Mouse (Mus musculus) embryo, embryonic 10.5 days (tissue): ENCODE data around the gene Gm20388.

Experiments used
- DNase-seq: peaks from one replicate; pipeline ENCODE4 v3.0.0-alpha.2; 2015; ENCODE audit warnings: low spot score

Gm20388 gene

DNA sequence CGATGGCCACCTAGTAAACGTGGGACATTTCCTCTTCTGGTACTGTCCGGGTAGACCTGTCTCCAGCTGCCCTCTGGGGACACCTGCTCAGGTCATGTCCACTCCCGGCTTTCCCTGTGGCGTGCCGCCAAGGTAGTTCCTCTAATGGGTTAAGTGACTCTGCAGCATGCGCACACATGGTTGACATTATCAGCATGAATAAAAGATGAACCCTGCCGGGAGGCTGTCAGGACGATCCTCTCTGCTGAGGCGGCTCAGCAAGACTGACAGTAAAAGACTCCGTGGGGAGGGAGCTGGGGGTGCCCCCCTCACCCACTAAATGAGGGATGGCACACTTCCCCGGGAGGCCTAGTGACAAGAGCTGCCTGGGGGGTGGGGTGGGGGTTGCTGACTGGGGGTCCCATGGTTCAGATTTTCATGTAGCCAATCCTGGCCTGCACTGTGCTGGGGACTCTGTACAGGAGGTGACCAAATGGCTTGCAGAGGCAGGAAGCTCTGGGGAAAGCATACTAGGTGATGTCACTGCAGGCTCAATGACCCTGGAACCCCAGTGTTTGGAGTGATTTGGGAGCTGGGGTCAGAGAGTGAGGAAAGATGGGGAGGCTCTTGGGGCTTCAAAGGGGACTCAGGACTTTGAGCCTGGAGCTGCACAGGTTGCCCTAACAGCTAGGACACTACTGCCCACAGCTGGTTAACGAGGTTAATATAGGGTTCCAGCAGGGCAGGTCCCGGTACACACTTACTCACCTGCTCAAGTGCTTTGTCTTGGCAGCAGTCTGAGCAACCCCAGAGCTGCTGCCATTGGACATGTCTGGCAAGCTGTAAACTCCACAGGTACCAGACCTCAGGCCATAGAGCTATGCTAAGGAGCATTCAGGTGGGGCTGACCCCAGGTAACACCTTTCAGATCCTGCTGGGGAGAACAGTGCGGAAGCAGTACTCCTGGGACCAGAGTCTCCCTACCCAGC, 487.1 kb downstream of the Gm20388 start:
- DNase-seq: no peak

- no peak for DNase-seq
Measured at GRCm38 (mm10) chr8:120399212-120399934, 488.7 kb downstream of the Gm20388 start.

- no peak for DNase-seq
Measured at GRCm38 (mm10) chr8:120401216-120401615, 490.6 kb downstream of the Gm20388 start.

GRCm38 (mm10) chr8:120401712-120402111, 491.1 kb downstream of the Gm20388 start:
- DNase-seq: no peak

DNA sequence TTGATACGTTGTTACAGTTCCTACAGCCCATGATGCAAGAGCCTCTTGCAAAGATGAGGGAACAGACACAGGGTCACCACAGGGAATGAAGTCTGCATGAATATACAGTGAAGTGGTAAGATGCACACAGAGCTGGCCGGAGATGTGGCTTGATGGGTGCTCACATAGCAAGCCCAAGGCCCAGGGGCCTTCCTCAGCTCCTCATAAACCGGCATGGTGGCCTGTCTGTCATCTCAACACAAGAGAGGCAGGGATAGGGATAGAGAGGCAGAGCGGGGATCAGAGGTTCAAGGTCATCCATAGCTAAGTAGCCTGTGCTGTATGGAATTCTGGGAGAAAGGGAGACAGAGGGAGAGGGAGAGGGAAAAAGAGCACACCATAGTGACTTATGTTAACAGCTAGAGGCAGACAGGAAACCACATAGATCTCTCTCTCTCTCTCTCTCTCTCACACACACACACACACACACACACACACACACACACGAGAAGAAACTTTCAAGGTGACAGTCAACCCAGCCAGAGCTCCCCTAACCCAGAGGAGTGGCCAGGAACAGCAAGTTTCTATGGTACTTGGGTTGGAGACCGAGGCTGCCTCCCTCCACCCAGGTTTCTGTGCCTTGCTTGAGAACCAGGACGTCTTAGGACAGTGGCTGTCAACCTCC, 493.1 kb downstream of the Gm20388 start:
- no peak for DNase-seq

DNA sequence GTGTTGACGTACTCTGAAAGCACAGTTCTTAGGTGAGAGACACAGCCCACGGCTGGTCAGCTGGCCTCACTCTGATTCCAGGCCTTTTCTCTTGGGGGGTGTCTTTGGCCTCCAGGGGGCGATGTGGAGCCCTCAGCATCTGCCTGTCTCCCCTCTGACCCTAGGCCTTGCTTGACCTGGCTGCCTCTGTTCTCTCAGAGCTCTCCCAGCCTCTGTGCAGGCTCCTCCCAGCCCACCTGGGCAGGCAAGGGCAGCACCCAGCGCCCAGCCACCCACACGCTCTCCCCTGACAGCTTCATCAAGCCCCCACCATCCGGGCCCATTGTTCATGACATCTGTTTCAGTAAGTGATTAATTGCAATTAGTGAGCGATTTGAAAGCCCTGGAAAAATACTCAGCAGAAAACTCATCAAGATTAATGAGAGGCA, 494.0 kb downstream of the Gm20388 start:
- DNase-seq: peak; percentile 82

- DNase-seq: no peak
Measured at GRCm38 (mm10) chr8:120406008-120406632, 495.5 kb downstream of the Gm20388 start.

DNA sequence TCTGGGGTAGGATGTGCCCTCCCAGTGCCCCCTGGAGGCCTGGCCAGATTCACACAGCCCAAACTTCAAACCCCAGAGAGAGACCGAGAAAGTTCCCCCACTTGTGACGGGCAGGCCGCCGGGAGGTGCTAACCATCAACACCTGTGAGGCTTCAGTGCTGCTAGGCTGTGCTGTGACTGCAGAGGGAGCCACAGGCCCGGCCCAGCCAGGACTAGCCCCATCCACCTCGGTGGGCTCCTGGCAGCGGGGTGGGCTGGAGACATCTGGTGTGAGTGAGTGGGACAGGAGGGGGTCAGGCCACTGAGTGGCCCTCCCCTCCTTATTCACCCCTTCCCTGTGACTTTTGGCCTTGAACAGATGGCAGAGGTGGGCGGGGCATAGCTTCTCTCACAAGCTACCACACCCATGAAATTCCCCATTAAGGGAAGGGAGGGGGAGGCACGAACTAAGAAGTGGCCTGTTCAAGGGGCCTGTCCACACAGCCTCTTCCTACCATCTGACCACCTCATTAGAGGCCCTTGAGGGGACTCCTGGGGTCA, 497.1 kb downstream of the Gm20388 start:
- peak; percentile 97 for DNase-seq

DNA sequence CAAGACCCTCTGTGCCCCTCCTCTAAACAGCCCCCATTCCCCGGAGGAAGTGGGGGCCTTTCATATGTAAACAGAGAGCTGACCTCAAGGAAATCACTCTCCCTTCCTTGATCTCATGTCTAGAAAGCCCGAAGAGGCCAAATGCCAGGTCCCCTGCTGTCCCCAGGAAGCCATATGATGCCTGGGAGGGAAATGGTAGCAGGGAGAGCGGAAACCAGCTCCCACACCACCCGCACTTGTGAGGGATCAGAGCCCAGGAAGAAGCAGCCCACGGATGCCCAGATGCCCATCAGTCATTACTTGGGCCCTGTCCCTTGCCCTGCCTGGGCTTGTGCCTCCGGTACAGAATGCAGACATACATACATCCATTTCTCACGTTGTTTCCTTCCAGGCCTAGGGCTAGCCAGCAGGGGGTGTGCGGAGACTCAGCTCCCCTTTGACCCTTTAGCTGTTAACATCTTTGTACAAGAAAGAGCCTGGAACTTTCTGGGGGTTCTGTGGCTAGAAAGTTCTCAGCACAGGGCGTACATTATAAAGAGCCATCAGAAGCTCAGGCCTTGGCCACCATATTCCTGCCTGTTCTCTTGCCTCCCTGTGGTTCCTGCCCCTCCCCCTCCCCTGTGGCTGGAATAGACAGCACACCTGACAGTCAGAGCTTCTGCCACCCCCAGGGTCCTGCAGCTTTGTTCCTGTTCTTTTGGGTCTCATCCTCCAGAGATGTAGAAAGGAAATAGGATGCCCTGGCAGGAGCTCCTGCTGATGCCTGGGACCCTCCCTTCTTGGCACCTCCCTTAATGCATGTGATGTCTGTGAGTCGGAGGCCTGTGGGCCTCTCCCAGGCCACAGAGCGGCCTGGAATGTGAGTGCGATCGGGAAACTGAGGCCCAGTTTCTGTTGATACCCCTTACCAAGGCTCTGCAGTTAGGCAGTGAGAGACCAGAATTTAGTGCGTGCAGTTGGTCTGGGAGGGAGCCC, 497.9 kb downstream of the Gm20388 start:
- DNase-seq: peak; percentile 62

GRCm38 (mm10) chr8:120409371-120410013, 498.9 kb downstream of the Gm20388 start:
- peak; percentile 76 for DNase-seq

- DNase-seq: no peak
Measured at GRCm38 (mm10) chr8:120411059-120411458, 500.4 kb downstream of the Gm20388 start.

GRCm38 (mm10) chr8:120411862-120412261, 501.2 kb downstream of the Gm20388 start:
- DNase-seq: no peak

GRCm38 (mm10) chr8:120412357-120412756, 501.7 kb downstream of the Gm20388 start:
- DNase-seq: no peak

DNA sequence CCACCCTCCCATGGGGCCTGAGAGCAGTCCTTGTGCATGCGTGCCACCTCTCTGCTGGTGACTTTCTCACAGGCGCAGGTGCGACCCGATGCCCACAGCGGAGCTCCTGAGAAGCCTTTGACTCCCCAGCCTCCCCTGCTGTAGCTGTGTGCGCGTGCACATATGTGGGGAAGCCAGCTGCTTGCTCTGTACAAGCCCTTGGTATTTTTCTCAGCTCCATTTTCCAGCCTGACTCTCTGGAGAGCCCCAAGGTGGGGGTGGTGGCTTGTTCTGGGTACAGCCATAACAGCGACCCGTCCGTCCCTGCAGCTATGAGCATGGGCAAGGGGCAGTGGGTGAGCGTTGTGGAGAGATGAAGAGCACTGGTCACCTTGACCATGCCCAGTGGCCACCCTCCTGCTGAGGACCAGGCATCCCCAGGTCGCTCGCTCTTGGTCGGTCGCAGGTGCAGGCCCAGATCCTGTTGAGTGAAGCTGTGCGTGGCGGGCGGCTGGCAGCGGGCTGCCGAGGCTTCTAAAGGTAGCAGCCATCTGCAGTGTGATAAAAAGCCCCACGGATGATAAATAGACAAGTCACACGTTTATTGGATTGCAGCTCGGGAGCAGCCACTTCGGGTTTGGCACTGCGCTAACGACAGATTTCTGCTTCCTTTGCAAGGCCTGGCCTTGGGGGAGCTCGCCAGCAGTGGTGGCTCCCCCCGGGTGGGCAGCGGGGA, 502.4 kb downstream of the Gm20388 start:
- DNase-seq: no peak

DNA sequence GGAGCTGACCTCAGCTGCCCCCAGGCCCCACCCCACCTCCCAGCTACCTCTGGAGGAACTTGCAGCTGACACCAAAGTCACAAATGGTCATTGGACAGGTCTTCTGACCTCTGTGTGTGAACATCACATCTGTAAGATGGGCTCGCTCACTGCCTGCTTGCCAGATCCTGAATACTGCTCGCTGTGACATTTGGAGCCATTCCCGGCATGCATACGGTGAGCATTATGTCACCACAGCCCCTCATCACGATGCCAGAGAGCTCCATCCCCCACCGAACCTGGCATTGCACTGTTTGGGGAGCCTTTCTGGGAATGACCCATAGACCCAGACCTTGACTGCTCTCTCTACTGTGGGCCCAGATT, 503.0 kb downstream of the Gm20388 start:
- no peak for DNase-seq

GRCm38 (mm10) chr8:120414216-120414615, 503.6 kb downstream of the Gm20388 start:
- DNase-seq: no peak

- no peak for DNase-seq
Measured at GRCm38 (mm10) chr8:120415474-120415873, 504.8 kb downstream of the Gm20388 start.

GRCm38 (mm10) chr8:120416173-120416521, 505.5 kb downstream of the Gm20388 start:
- no peak for DNase-seq
